Mouse (Mus musculus) cerebellum, adult 2 months (tissue): ENCODE results near the gene Pkhd1.

Source experiments
- CTCF ChIP-seq: fragments of 200-500 bp; IDR thresholded peaks from 2 replicates; pipeline ENCODE4 v1.5.1; 2011; ENCODE audit warnings: low read depth, mild to moderate bottlenecking, control low read depth, low read length, moderate library complexity, borderline replicate concordance; ENCODE audit not compliant: insufficient read depth
- POLR2A ChIP-seq: fragments of 200-500 bp; IDR thresholded peaks from 2 replicates; pipeline ENCODE4 v1.6.1; 2011; ENCODE audit warnings: low read length, control low read depth, borderline replicate concordance; ENCODE audit not compliant: insufficient read depth

GRCm38 (mm10) chr1:20481843-20482242, 136.0 kb downstream of the Pkhd1 start:
- TF ChIP-seq CTCF (no peak), POLR2A (no peak)
